Mouse (Mus musculus): ENCODE measurements around the gene Rhoa. TPM values are rescaled to one million over a fixed set of nuclear protein-coding genes. Genes with fewer than 3 reads are reported as not detected.
A peak's percentile ranks its signal among the peaks of the same experiment; 100 is the strongest.
"Not testable (repeated sequence)": the region's sequence is repeated elsewhere in the genome, so short reads cannot be mapped to it uniquely, and the experiment has no call there.

Gene Rhoa
- polyA plus RNA-seq, 1 experiment from 2014 or later = 261 TPM

GRCm38 (mm10) chr9:108271941-108272340, 34.0 kb upstream of the Rhoa start:
- Histone ChIP-seq H3K4me2 (no peak overlapping the region), H3K36me3 (no peaks in the 10 kb centered on the region), H3K9ac (replicated peaks) (no peak overlapping the region), H3K27ac (replicated peaks) (no peak overlapping the region), H3K4me1 (no peaks in the 10 kb centered on the region), H3K9me3 (replicated peaks) (no peaks in the 10 kb centered on the region), H3K27me3 (replicated peaks) (no peaks in the 10 kb centered on the region), H3K4me3 (replicated peaks) (no peak overlapping the region)
- no peak for ATAC-seq (ENCODE audit: low FRiP score)
- 53% methylated on average over 2 of the region's 2 CpGs for WGBS

GRCm38 (mm10) chr9:108272691-108273090, 33.2 kb upstream of the Rhoa start:
- no peak overlapping the region for H3K4me2 ChIP-seq
- 82% methylated on average over 5 of the region's 5 CpGs for WGBS
- H3K36me3 ChIP-seq = no peaks in the 10 kb centered on the region
- no peak for ATAC-seq (ENCODE audit: low FRiP score)
- H3K4me1 ChIP-seq = no peaks in the 10 kb centered on the region
- H3K4me3 ChIP-seq (replicated peaks) = no peak overlapping the region
- H3K27me3 ChIP-seq (replicated peaks) = no peaks in the 10 kb centered on the region
- H3K9me3 ChIP-seq (replicated peaks) = no peaks in the 10 kb centered on the region
- H3K27ac ChIP-seq (replicated peaks) = no peak overlapping the region
- no peak overlapping the region for H3K9ac ChIP-seq (replicated peaks)

DNA sequence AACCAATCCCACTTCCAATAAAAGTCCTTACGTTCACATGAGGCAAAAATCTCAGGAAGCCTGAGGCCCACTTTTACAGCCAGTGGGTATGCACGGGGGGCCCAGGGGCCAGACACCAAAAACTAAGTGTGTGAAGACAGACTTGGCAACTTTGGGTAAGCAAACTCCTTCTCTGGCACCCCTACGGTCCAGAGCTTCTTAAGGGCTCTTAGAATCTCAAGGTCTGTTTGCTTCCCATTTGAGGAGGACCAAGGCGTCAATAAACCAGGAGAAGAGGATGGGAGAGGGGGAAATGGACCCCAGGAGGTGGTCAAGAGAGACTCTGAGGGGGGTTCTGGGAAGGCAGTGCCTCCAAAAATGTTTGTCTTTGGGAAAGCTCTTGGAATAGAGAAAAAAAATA, 32.4 kb upstream of the Rhoa start:
- no peaks in the 10 kb centered on the region for H3K36me3 ChIP-seq
- no peak overlapping the region for H3K27ac ChIP-seq (replicated peaks)
- H3K4me3 ChIP-seq (replicated peaks) = no peak overlapping the region
- no peak overlapping the region for H3K4me2 ChIP-seq
- H3K9ac ChIP-seq (replicated peaks) = no peak overlapping the region
- no peaks in the 10 kb centered on the region for H3K4me1 ChIP-seq
- WGBS = 70% methylated on average over 4 of the region's 4 CpGs
- no peaks in the 10 kb centered on the region for H3K9me3 ChIP-seq (replicated peaks)
- H3K27me3 ChIP-seq (replicated peaks) = no peaks in the 10 kb centered on the region
- no peak for ATAC-seq (ENCODE audit: low FRiP score)

DNA sequence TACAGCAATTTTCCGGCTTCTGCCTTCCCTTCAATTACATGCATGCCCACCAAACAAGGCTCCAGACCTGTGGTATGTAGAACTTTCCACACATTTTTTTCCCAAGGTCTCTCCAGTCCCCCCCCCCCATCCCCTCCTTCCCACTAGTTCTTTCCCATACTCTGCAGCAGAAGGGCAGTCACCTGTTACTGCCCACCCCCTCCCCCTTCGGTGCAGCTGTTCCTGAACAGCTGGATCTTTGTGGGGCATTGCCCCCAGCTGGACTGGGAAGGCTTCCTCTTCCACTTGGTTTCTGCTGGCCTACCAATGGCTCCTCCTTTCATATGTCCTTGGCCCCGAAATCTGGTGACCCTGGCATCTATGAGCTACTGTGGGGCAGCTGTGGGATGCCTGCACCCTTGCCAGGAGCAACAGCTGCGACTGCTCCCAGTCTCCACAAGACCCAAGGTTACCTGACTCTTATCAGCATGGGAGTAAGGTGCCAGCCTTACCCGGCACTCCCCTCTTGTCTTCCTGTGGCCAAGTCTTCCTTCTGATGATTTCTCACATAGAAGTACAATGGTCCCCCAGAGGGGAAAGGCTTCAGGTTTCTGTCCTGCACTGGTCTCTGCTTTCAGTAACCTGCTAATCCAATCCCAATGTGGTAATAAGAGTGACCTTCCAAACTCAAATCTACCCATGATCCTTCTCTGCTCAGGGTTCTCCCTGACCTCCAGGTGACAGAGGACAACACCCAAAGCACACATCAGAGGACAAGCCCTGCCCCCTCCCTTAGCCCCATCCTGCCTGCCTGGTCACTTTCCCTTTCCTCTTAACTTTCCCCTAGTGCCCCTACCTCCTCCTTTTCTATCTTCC, 31.2 kb upstream of the Rhoa start:
- 89% methylated on average over 5 of the region's 5 CpGs for WGBS
- Histone ChIP-seq H3K27ac (replicated peaks) (no peak overlapping the region), H3K4me1 (no peaks in the 10 kb centered on the region), H3K36me3 (no peaks in the 10 kb centered on the region), H3K4me2 (no peak overlapping the region), H3K9me3 (replicated peaks) (no peaks in the 10 kb centered on the region), H3K27me3 (replicated peaks) (no peaks in the 10 kb centered on the region), H3K4me3 (replicated peaks) (no peak overlapping the region), H3K9ac (replicated peaks) (no peak overlapping the region)
- ATAC-seq (ENCODE audit: low FRiP score) = no peak

DNA sequence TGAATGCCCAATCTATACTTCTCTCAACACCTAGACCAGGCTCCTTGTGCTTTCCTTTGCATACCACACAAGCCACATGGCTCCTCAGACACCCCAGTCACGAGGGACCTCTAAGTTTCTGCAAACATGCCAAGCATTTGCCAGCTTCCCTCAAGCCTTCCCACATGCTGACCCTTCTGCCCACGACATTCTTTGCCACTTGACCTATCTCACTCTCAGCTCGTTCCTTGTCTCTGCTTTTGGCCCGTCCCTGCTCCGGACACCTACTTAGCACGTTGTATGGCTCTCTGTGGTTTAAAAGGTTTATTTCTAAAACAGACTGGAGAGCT, 30.6 kb upstream of the Rhoa start:
- Histone ChIP-seq H3K9me3 (replicated peaks) (no peaks in the 10 kb centered on the region), H3K27ac (replicated peaks) (no peak overlapping the region), H3K9ac (replicated peaks) (no peak overlapping the region), H3K4me2 (no peak overlapping the region), H3K36me3 (no peaks in the 10 kb centered on the region), H3K4me3 (replicated peaks) (no peak overlapping the region), H3K4me1 (no peaks in the 10 kb centered on the region), H3K27me3 (replicated peaks) (no peaks in the 10 kb centered on the region)
- ATAC-seq (ENCODE audit: low FRiP score) = no peak
- 75% methylated on average over 6 of the region's 6 CpGs for WGBS

DNA sequence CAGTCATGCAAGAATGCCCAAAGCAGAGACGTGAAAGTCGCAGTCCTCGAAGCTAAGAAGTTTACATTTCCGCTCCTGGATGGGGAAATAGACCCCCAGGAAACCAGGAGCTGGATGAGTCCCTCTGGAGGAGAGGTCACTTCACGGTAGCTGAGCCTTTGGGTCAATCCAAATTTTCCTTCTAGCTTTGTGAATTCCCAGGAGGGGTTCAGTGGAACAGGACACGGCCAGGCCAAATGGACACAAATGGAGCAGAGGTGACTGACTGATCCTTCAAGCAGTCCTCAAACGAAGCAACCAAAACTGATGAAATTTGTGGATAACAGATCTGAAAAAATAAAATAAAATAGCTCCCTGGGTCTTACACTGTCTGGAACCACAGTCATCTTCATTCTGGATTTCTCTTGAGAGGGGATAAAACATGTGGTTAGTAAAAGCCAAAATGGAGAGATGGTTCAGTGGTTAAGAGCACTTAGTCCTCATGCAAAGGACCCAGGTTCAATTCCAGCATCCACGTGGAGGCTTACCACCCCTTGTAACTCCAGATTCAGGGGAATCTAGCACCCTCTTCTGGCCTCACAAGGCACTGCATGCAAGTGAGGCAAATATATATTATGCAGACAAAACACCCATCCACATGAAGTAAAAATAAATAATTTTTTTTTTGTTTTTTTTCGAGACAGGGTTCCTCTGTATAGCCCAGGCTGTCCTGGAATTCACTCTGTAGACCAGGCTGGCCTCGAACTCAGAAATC, 27.1 kb upstream of the Rhoa start:
- 71% methylated on average over 10 of the region's 10 CpGs for WGBS
- Histone ChIP-seq H3K4me3 (replicated peaks) (no peak overlapping the region), H3K9ac (replicated peaks) (no peak overlapping the region), H3K27ac (replicated peaks) (no peak overlapping the region), H3K36me3 (no peaks in the 10 kb centered on the region), H3K4me2 (no peak overlapping the region), H3K4me1 (no peaks in the 10 kb centered on the region), H3K9me3 (replicated peaks) (no peaks in the 10 kb centered on the region), H3K27me3 (replicated peaks) (no peaks in the 10 kb centered on the region)
- ATAC-seq (ENCODE audit: low FRiP score) = no peak

DNA sequence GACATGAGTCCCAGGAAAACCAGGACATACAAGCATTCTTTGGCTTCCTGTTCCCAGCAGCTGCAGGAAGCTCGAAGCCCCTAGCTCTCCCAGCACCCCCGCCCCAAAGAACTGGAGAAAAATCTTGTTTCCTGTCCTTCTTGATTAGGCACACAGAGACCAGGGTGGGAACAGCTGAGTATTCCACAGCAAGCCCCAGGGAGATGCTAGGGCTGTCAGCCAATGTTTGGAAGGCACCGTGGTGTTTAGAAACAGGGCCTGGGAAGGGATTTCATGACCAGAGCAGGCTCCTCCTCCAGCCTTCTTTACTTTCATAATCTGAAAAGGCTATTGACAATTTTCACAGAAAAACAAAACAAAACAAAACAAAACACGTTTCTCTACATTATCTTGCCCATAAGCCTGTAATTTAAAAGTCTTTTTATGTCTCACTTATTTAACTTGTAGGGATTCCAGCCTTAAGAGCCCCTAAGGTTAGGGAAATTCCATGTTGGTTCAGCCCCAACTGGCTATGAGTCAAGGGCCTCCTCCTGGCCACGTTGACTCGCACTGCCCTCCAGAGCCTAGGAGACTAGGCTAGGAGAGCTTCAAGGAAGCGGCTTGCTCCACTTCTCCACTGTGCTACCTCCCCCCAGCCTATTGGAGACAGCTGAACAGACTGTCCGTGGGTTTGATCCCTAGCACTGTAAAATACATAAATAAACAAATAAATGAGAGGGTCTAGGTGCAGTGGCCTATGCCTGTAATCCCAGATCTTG, 25.7 kb upstream of the Rhoa start:
- no peaks in the 10 kb centered on the region for H3K4me1 ChIP-seq
- 46% methylated on average over 8 of the region's 8 CpGs for WGBS
- H3K36me3 ChIP-seq = no peaks in the 10 kb centered on the region
- H3K4me3 ChIP-seq (replicated peaks) = no peak overlapping the region
- H3K9me3 ChIP-seq (replicated peaks) = no peaks in the 10 kb centered on the region
- ATAC-seq (ENCODE audit: low FRiP score) = no peak
- no peak overlapping the region; the same call in 1 of the 2 replicates for H3K27ac ChIP-seq (replicated peaks)
- H3K27me3 ChIP-seq (replicated peaks) = no peaks in the 10 kb centered on the region
- no peak overlapping the region for H3K4me2 ChIP-seq
- no peak overlapping the region for H3K9ac ChIP-seq (replicated peaks)

- 11% methylated on average over 6 of the region's 6 CpGs for WGBS
- no peaks in the 10 kb centered on the region; the same call in 1 of the 2 replicates for H3K4me1 ChIP-seq
- H3K27me3 ChIP-seq (replicated peaks) = no peaks in the 10 kb centered on the region
- H3K9ac ChIP-seq (replicated peaks) = no peak overlapping the region
- peak; percentile 69; the same call in 1 of the 2 replicates for ATAC-seq (ENCODE audit: low FRiP score)
- no peaks in the 10 kb centered on the region for H3K9me3 ChIP-seq (replicated peaks)
- H3K4me3 ChIP-seq (replicated peaks) = no peak overlapping the region
- H3K27ac ChIP-seq (replicated peaks) = no peak overlapping the region
- no peaks in the 10 kb centered on the region for H3K36me3 ChIP-seq
- H3K4me2 ChIP-seq = no peak overlapping the region
Measured at GRCm38 (mm10) chr9:108284410-108284809, 21.5 kb upstream of the Rhoa start.

DNA sequence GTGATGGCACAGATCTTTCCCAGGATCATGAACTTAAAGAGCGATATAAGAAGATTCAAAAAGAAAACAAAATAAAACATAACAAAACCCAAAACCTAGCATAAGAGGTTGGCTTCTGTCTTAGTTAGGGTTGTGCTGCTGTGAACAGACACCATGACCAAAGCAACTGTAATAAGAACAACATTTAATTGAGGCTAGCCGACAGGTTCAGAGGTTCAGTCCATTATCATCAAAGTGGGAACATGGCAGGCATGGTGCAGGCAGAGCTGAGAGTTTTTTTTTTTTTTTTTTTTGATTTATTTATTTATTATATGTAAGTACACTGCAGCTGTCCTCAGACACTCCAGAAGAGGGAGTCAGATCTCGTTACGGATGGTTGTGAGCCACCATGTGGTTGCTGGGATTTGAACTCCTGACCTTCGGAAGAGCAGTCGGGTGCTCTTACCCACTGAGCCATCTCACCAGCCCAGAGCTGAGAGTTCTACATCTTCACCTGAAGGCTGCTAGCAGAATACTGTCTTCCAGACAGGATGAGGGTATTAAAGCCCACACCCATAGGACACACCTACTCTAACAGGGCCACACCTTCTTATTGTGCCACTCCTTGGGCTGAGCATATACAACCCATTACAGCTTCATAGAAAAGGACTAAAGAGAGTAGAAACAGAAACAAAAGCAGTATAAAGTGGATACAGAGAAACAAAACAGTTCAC, 18.2 kb upstream of the Rhoa start:
- H3K9me3 ChIP-seq (replicated peaks); H3K27me3 ChIP-seq (replicated peaks); H3K36me3 ChIP-seq; H3K4me3 ChIP-seq (replicated peaks); H3K27ac ChIP-seq (replicated peaks); H3K9ac ChIP-seq (replicated peaks); H3K4me2 ChIP-seq; ATAC-seq (ENCODE audit: low FRiP score): not testable (repeated sequence)
- WGBS = 88% methylated on average over 4 of the region's 6 CpGs
- H3K4me1 ChIP-seq = peaks cover 15% of the 10 kb centered on the region

DNA sequence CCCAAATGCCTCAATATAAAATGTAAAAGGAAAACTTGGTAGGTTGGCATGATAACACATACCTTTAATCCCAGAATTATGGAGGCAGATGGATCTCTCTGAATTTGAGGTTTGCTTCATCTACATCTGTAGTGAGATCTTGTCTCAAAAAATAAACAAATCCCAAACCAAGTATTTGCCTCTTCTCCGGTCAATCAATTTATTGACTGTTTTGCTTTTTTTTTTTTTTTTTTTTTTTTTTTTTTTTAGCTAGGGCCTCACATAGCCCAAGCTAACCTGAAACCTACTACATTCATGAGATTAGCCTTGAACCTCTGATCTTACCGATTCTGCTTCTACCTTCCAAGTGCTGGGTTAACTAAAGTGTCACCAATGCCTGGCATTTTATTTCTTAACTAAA, 16.6 kb upstream of the Rhoa start:
- Histone ChIP-seq H3K4me2 (peak overlapping the region; percentile 74), H3K27ac (replicated peaks) (peak overlapping the region; percentile 93), H3K27me3 (replicated peaks) (no peaks in the 10 kb centered on the region), H3K9ac (replicated peaks) (peak overlapping the region; percentile 81; the same call in 1 of the 2 replicates), H3K4me3 (replicated peaks) (peak overlapping the region; percentile 65), H3K4me1 (peaks cover 15% of the 10 kb centered on the region), H3K36me3 (peaks cover 11% of the 10 kb centered on the region), H3K9me3 (replicated peaks) (no peaks in the 10 kb centered on the region)
- 58% methylated on average over 2 of the region's 2 CpGs for WGBS
- no peak for ATAC-seq (ENCODE audit: low FRiP score)

DNA sequence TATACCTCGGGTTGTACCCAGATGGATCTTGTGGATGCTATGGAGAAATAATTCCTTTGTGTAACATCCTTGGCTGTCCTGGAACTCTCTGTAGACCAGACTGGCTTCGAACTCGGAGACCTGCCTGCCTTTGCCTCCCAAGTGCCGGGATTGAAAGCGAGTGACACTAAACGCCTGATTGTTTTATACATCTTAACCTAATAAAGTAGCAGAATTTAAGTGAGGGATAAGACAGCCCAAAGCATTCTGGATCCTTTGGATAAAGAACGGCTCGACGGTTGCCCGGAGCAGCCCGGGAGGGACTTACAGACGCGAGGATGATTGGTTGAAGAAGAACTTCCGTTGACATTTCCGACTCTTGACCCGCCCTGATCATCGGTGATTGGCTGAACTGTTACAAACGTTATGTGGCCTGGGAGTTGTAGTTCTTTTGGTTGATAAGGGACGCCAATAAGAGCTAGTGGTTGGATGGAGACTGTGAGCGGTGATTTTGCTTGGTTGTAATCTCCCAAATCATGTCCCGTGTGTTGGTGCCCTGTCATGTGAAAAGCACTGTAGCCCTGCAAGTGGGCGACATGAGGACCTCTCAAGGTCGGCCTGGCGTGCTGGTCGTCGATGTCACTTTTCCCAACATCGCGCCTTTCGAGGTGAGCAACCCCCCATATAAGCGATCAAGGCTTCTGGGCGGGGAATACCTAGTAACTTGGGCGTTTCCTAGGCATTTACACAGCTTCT, 15.7 kb upstream of the Rhoa start, which contains the start of gene Nicn1:
Gene Nicn1, plus strand, starts transcription at position 414 of the 735 bp plus-strand sequence.
- Histone ChIP-seq H3K9ac (replicated peaks) (peak within 1 kb of the TSS; percentile 81), H3K4me2 (peak within 1 kb of the TSS; percentile 74), H3K27me3 (replicated peaks) (no peaks in the 10 kb centered on the region), H3K27ac (replicated peaks) (peak within 1 kb of the TSS; percentile 93), H3K9me3 (replicated peaks) (no peaks in the 10 kb centered on the region), H3K4me3 (replicated peaks) (peak within 1 kb of the TSS; percentile 65), H3K4me1 (peaks cover 15% of the 10 kb centered on the region), H3K36me3 (peaks cover 19% of the 10 kb centered on the region)
- under 1% methylated on average over 32 of the region's 32 CpGs for WGBS
- peak; percentile 96 for ATAC-seq (ENCODE audit: low FRiP score)
